Mouse (Mus musculus): ENCODE results near the gene Casp7. TPM values are rescaled to one million over a fixed set of nuclear protein-coding genes. Genes with fewer than 3 reads are reported as not detected.
A peak's percentile ranks its signal among the peaks of the same experiment; 100 is the strongest.

The Casp7 gene
- polyA plus RNA-seq, 1 experiment from 2014 or later, result 18.0 TPM

- Histone ChIP-seq H3K4me2 (ENCODE audit: low read depth, low read length) (no peak within 1 kb of the TSS), H3K4me1 (ENCODE audit: control insufficient read depth, insufficient read depth, low read length) (no peaks in the 10 kb centered on the region), H3K9me3 (ENCODE audit: control insufficient read depth, low read length) (no peaks in the 10 kb centered on the region), H3K27me3 (ENCODE audit: control insufficient read depth, insufficient read depth, low read length) (no peaks in the 10 kb centered on the region), H3K9ac (replicated peaks; ENCODE audit: low read depth, low read length) (no peak within 1 kb of the TSS), H3K4me3 (ENCODE audit: low read depth, low read length) (no peak within 1 kb of the TSS), H3K27ac (ENCODE audit: low read depth, low read length) (no peak within 1 kb of the TSS), H3K36me3 (ENCODE audit: control insufficient read depth, insufficient read depth, low read length) (no peaks in the 10 kb centered on the region)
- ATAC-seq (ENCODE audit: low read depth), result no peak
- WGBS, result 71% methylated on average over 10 of the region's 10 CpGs
Measured at GRCm38 (mm10) chr19:56461522-56462101, 64.7 kb downstream of the Casp7 start, which contains the start of gene Plekhs1. Plekhs1 (plus strand) TSS chr19:56461640.

DNA sequence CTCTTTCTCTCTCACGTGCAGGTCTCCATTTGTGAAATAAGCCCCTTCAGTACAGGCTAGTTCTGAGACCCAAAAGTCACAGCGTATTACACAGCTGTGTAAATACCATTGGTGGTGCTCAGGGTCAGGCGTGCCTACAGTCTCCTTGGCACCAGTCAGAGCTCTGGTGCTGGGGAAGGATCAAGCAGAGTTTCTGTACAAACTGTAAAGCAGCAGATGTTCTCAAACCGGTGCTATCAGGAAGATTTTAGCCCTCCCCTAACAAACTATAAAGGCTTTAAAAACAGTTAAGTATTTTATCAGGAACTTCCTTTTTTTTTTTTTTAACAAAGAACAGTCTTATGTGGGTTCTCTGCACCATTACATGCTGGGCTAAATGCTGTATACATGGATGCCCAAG lies 65.9 kb downstream of the Casp7 start:
- WGBS, result 78% methylated on average over 4 of the region's 4 CpGs
- Histone ChIP-seq H3K4me1 (ENCODE audit: control insufficient read depth, insufficient read depth, low read length) (no peaks in the 10 kb centered on the region), H3K9me3 (ENCODE audit: control insufficient read depth, low read length) (no peaks in the 10 kb centered on the region), H3K27ac (ENCODE audit: low read depth, low read length) (no peak overlapping the region), H3K36me3 (ENCODE audit: control insufficient read depth, insufficient read depth, low read length) (no peaks in the 10 kb centered on the region), H3K4me2 (ENCODE audit: low read depth, low read length) (no peak overlapping the region), H3K9ac (replicated peaks; ENCODE audit: low read depth, low read length) (no peak overlapping the region), H3K27me3 (ENCODE audit: control insufficient read depth, insufficient read depth, low read length) (no peaks in the 10 kb centered on the region), H3K4me3 (ENCODE audit: low read depth, low read length) (no peak overlapping the region)
- no peak for ATAC-seq (ENCODE audit: low read depth)

GRCm38 (mm10) chr19:56466486-56466885 lies 69.6 kb downstream of the Casp7 start:
- no peak overlapping the region for H3K27ac ChIP-seq (ENCODE audit: low read depth, low read length)
- no peak overlapping the region for H3K4me2 ChIP-seq (ENCODE audit: low read depth, low read length)
- 85% methylated on average over 8 of the region's 8 CpGs for WGBS
- no peaks in the 10 kb centered on the region for H3K36me3 ChIP-seq (ENCODE audit: control insufficient read depth, insufficient read depth, low read length)
- no peaks in the 10 kb centered on the region for H3K4me1 ChIP-seq (ENCODE audit: control insufficient read depth, insufficient read depth, low read length)
- no peak overlapping the region for H3K4me3 ChIP-seq (ENCODE audit: low read depth, low read length)
- H3K27me3 ChIP-seq (ENCODE audit: control insufficient read depth, insufficient read depth, low read length), result no peaks in the 10 kb centered on the region
- ATAC-seq (ENCODE audit: low read depth), result no peak
- no peak overlapping the region for H3K9ac ChIP-seq (replicated peaks; ENCODE audit: low read depth, low read length)
- no peaks in the 10 kb centered on the region for H3K9me3 ChIP-seq (ENCODE audit: control insufficient read depth, low read length)

- Histone ChIP-seq H3K4me2 (ENCODE audit: low read depth, low read length) (no peak overlapping the region), H3K4me1 (ENCODE audit: control insufficient read depth, insufficient read depth, low read length) (no peaks in the 10 kb centered on the region), H3K36me3 (ENCODE audit: control insufficient read depth, insufficient read depth, low read length) (no peaks in the 10 kb centered on the region), H3K27ac (ENCODE audit: low read depth, low read length) (no peak overlapping the region), H3K27me3 (ENCODE audit: control insufficient read depth, insufficient read depth, low read length) (no peaks in the 10 kb centered on the region), H3K4me3 (ENCODE audit: low read depth, low read length) (no peak overlapping the region), H3K9me3 (ENCODE audit: control insufficient read depth, low read length) (no peaks in the 10 kb centered on the region), H3K9ac (replicated peaks; ENCODE audit: low read depth, low read length) (no peak overlapping the region)
- WGBS, result 68% methylated on average over 14 of the region's 14 CpGs
- no peak for ATAC-seq (ENCODE audit: low read depth)
Measured at GRCm38 (mm10) chr19:56470286-56471020, 73.5 kb downstream of the Casp7 start.

DNA sequence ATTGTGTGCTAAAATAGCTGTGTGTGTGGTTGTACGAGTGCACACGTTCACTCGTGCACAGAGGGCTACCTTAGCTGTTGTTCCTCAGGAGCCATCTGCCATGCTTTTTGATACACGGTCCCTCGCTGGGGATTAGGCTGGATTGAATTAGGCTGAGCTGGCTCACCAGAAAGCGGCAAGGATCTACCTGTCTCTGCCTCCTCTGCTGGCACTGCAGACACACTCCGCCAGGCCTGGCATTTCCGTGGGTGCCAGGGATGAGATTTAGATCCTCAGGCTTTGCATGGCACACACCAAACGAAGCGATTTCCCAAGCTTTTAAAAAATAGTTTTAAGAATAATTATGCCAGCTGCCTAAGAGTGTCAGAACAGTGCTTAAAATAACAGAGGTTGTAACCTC lies 75.0 kb downstream of the Casp7 start:
- WGBS, result 82% methylated on average over 10 of the region's 10 CpGs
- no peak overlapping the region for H3K9ac ChIP-seq (replicated peaks; ENCODE audit: low read depth, low read length)
- H3K27ac ChIP-seq (ENCODE audit: low read depth, low read length), result no peak overlapping the region

GRCm38 (mm10) chr19:56474869-56475550 lies 78.1 kb downstream of the Casp7 start:
- no peaks in the 10 kb centered on the region for H3K4me1 ChIP-seq (ENCODE audit: control insufficient read depth, insufficient read depth, low read length)
- H3K4me2 ChIP-seq (ENCODE audit: low read depth, low read length), result no peak overlapping the region; the same call in 1 of the 2 replicates
- no peaks in the 10 kb centered on the region for H3K36me3 ChIP-seq (ENCODE audit: control insufficient read depth, insufficient read depth, low read length)
- ATAC-seq (ENCODE audit: low read depth), result peak; percentile 28; the same call in 1 of the 2 replicates
- no peak overlapping the region for H3K4me3 ChIP-seq (ENCODE audit: low read depth, low read length)
- H3K9me3 ChIP-seq (ENCODE audit: control insufficient read depth, low read length), result no peaks in the 10 kb centered on the region
- H3K27ac ChIP-seq (ENCODE audit: low read depth, low read length), result no peak overlapping the region
- 50% methylated on average over 19 of the region's 19 CpGs for WGBS
- H3K27me3 ChIP-seq (ENCODE audit: control insufficient read depth, insufficient read depth, low read length), result no peaks in the 10 kb centered on the region
- H3K9ac ChIP-seq (replicated peaks; ENCODE audit: low read depth, low read length), result no peak overlapping the region

More for the DNA sequence above, 75.0 kb downstream of the Casp7 start:
- no peaks in the 10 kb centered on the region for H3K4me1 ChIP-seq (ENCODE audit: control insufficient read depth, insufficient read depth, low read length)
- no peak overlapping the region for H3K4me3 ChIP-seq (ENCODE audit: low read depth, low read length)
- no peaks in the 10 kb centered on the region for H3K9me3 ChIP-seq (ENCODE audit: control insufficient read depth, low read length)
- no peaks in the 10 kb centered on the region for H3K36me3 ChIP-seq (ENCODE audit: control insufficient read depth, insufficient read depth, low read length)
- no peaks in the 10 kb centered on the region for H3K27me3 ChIP-seq (ENCODE audit: control insufficient read depth, insufficient read depth, low read length)
- no peak for ATAC-seq (ENCODE audit: low read depth)
- no peak overlapping the region for H3K4me2 ChIP-seq (ENCODE audit: low read depth, low read length)

DNA sequence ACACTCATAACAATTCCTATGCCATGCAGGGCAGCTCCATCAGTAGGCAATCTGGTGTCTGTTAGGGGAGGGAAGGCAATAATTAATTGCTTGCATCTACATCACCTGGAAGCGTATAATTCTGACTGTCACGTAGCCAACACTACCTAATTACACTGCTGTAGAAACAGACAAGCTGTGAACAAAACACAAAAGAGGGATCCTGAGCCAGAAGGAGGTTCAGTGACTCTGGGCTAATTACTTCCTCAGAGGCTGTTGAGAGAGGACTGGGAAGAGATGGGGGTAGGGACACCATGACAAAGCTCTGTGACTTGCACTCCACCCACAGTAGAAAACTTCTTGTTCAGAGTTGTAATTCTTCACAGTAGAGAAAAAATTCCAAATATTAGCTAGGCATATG lies 79.6 kb downstream of the Casp7 start:
- 20% methylated on average over 2 of the region's 2 CpGs for WGBS
- no peak overlapping the region for H3K4me2 ChIP-seq (ENCODE audit: low read depth, low read length)
- H3K27ac ChIP-seq (ENCODE audit: low read depth, low read length), result no peak overlapping the region
- ATAC-seq (ENCODE audit: low read depth), result no peak
- no peak overlapping the region for H3K4me3 ChIP-seq (ENCODE audit: low read depth, low read length)
- H3K9ac ChIP-seq (replicated peaks; ENCODE audit: low read depth, low read length), result no peak overlapping the region
- no peaks in the 10 kb centered on the region for H3K36me3 ChIP-seq (ENCODE audit: control insufficient read depth, insufficient read depth, low read length)
- no peaks in the 10 kb centered on the region for H3K9me3 ChIP-seq (ENCODE audit: control insufficient read depth, low read length)
- H3K27me3 ChIP-seq (ENCODE audit: control insufficient read depth, insufficient read depth, low read length), result no peaks in the 10 kb centered on the region
- H3K4me1 ChIP-seq (ENCODE audit: control insufficient read depth, insufficient read depth, low read length), result no peaks in the 10 kb centered on the region

- Histone ChIP-seq H3K27ac (ENCODE audit: low read depth, low read length) (no peak overlapping the region), H3K4me2 (ENCODE audit: low read depth, low read length) (no peak overlapping the region), H3K27me3 (ENCODE audit: control insufficient read depth, insufficient read depth, low read length) (no peaks in the 10 kb centered on the region), H3K36me3 (ENCODE audit: control insufficient read depth, insufficient read depth, low read length) (no peaks in the 10 kb centered on the region), H3K4me1 (ENCODE audit: control insufficient read depth, insufficient read depth, low read length) (no peaks in the 10 kb centered on the region), H3K9me3 (ENCODE audit: control insufficient read depth, low read length) (no peaks in the 10 kb centered on the region), H3K9ac (replicated peaks; ENCODE audit: low read depth, low read length) (no peak overlapping the region), H3K4me3 (ENCODE audit: low read depth, low read length) (no peak overlapping the region)
- ATAC-seq (ENCODE audit: low read depth), result no peak
- WGBS, result 84% methylated on average over 5 of the region's 5 CpGs
Measured at GRCm38 (mm10) chr19:56477253-56477652, 80.3 kb downstream of the Casp7 start.

DNA sequence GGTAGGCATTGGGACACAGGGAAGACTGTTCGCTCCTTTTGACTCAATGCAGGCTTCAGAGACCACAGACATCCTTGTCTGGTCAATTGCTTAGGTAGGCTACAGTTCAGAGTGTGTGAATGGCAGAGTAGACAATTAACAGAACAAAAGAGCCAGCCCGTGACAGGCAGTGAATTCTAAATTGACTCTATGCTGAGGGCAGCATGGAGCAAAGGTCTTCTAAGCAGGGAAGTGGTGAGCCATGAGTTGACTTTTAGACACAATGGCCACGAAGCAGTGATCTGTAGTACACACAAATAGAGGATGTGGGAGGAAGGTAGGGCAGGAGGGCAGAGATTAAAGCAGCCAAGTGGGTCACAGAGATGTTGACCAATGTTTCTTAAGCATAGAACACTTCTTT lies 80.9 kb downstream of the Casp7 start:
- H3K4me1 ChIP-seq (ENCODE audit: control insufficient read depth, insufficient read depth, low read length), result no peaks in the 10 kb centered on the region
- no peak overlapping the region for H3K27ac ChIP-seq (ENCODE audit: low read depth, low read length)
- no peak overlapping the region for H3K4me2 ChIP-seq (ENCODE audit: low read depth, low read length)
- ATAC-seq (ENCODE audit: low read depth), result no peak
- no peaks in the 10 kb centered on the region for H3K9me3 ChIP-seq (ENCODE audit: control insufficient read depth, low read length)
- 35% methylated on average over 3 of the region's 3 CpGs for WGBS
- H3K4me3 ChIP-seq (ENCODE audit: low read depth, low read length), result no peak overlapping the region
- H3K36me3 ChIP-seq (ENCODE audit: control insufficient read depth, insufficient read depth, low read length), result no peaks in the 10 kb centered on the region
- no peaks in the 10 kb centered on the region for H3K27me3 ChIP-seq (ENCODE audit: control insufficient read depth, insufficient read depth, low read length)
- H3K9ac ChIP-seq (replicated peaks; ENCODE audit: low read depth, low read length), result no peak overlapping the region
